Mouse (Mus musculus) embryonic facial prominence, embryonic 11.5 days (tissue): ENCODE measurements around the gene Krt23. TPM values are rescaled to one million over a fixed set of nuclear protein-coding genes. Genes with fewer than 3 reads are reported as not detected.

Experiments
- ATAC-seq: fragments of 200-750 bp; cut with Nextera tagmentation; replicated peaks from 2 replicates; pipeline ENCODE4 v1.8.0; 2017; ENCODE audit warnings: low read depth; ENCODE audit not compliant: insufficient number of reproducible peaks, low FRiP score, low TSS enrichment
- DNase-seq: peaks from one replicate; pipeline ENCODE4 v3.0.0-alpha.2; 2015; ENCODE audit warnings: low spot score
- H3K27ac ChIP-seq: fragments of 300-500 bp; sonication (generic); replicated peaks from 2 replicates; pipeline ENCODE4 v1.5.1; 2014; ENCODE audit warnings: mild to moderate bottlenecking, low read depth, low read length, control low read depth
- H3K27me3 ChIP-seq: fragments of 300-500 bp; sonication (generic); 2 replicates; pipeline ENCODE4 v1.6.1; 2014; ENCODE audit warnings: mild to moderate bottlenecking, low read length, moderate library complexity, mixed read lengths; ENCODE audit not compliant: control insufficient read depth, insufficient read depth
- H3K36me3 ChIP-seq: fragments of 300-500 bp; sonication (generic); replicated peaks from 2 replicates; pipeline ENCODE4 v1.6.1; 2014; ENCODE audit warnings: low read depth, mild to moderate bottlenecking, low read length, moderate library complexity, mixed read lengths; ENCODE audit not compliant: control insufficient read depth, insufficient read depth
- H3K4me1 ChIP-seq: fragments of 300-500 bp; sonication (generic); 2 replicates; pipeline ENCODE4 v1.6.1; 2014; ENCODE audit warnings: low read length, mixed read lengths; ENCODE audit not compliant: control insufficient read depth, insufficient read depth
- H3K4me2 ChIP-seq: fragments of 300-500 bp; sonication (generic); 2 replicates; pipeline ENCODE4 v1.6.1; 2014; ENCODE audit warnings: low read depth, mild to moderate bottlenecking, control low read depth, low read length, moderate library complexity
- H3K4me3 ChIP-seq: fragments of 300-500 bp; sonication (generic); 2 replicates; pipeline ENCODE4 v1.5.1; 2014; ENCODE audit warnings: low read depth, low read length, control low read depth
- H3K9ac ChIP-seq: fragments of 300-500 bp; sonication (generic); replicated peaks from 2 replicates; pipeline ENCODE4 v1.6.1; 2014; ENCODE audit warnings: mild to moderate bottlenecking, control low read depth, low read length
- H3K9me3 ChIP-seq: fragments of 300-500 bp; sonication (generic); replicated peaks from 2 replicates; pipeline ENCODE4 v1.6.1; 2016; ENCODE audit warnings: mild to moderate bottlenecking, low read length, inconsistent platforms, mixed read lengths; ENCODE audit not compliant: control insufficient read depth
- WGBS: fragments of 180-500 bp; shearing (Covaris S2); extraction: QIAGEN DNeasy Blood & Tissue Kit; methylation state at CpG from one replicate; pipeline ENCODE4 v1.1.7; 2014; 5-methylcytosine and 5-hydroxymethylcytosine counted together
- polyA plus RNA-seq: library from polyadenylated mRNA; unstranded; fragments of >200 nt; fragmentation: Nextera tagmentation; extraction: Ambion mirVana; gene quantifications from 2 replicates; pipeline ENCODE4 v1.2.1, GENCODE M21; 2014

Krt23 gene
- polyA plus RNA-seq, 1 experiment from 2014 or later, result not detected

GRCm38 (mm10) chr11:99468566-99468965 lies 24.4 kb downstream of the Krt23 start:
- Histone ChIP-seq H3K4me3 (no peak overlapping the region), H3K9me3 (no peaks in the 10 kb centered on the region), H3K9ac (no peak overlapping the region), H3K4me2 (no peak overlapping the region), H3K27me3 (no peaks in the 10 kb centered on the region), H3K36me3 (no peaks in the 10 kb centered on the region), H3K27ac (no peak overlapping the region), H3K4me1 (no peaks in the 10 kb centered on the region)
- ATAC-seq (no peak), DNase-seq (no peak)
- 86% methylated on average over 11 of the region's 11 CpGs for WGBS

GRCm38 (mm10) chr11:99466316-99466715 lies 26.6 kb downstream of the Krt23 start:
- H3K9ac ChIP-seq, result no peak overlapping the region
- H3K9me3 ChIP-seq, result no peaks in the 10 kb centered on the region
- no peak overlapping the region for H3K27ac ChIP-seq
- H3K27me3 ChIP-seq, result no peaks in the 10 kb centered on the region
- no peaks in the 10 kb centered on the region for H3K36me3 ChIP-seq
- no peak overlapping the region for H3K4me2 ChIP-seq
- 32% methylated on average over 7 of the region's 7 CpGs for WGBS
- H3K4me3 ChIP-seq, result no peak overlapping the region
- DNase-seq (no peak), ATAC-seq (no peak)
- no peaks in the 10 kb centered on the region for H3K4me1 ChIP-seq

DNA sequence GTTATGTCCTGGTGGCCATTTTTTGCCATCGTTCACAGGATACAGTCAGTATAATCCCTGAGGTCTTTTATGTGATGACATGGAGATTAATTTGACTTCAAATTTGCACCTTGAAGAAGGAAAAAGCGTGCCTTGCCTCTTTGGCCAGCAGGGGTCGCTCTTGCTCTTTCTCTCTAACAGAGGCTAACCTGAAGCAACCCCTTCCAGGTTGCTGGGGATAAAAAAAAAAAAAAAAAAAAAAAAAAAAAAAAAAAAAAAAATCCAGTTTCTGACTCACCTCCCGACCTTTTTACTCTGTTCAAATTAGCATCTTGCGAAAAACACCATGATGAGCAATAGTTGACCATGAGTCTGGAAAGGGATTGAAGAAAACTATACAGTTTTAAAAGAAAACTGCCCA lies 28.1 kb downstream of the Krt23 start:
- Histone ChIP-seq H3K4me3 (no peak overlapping the region), H3K4me1 (no peaks in the 10 kb centered on the region), H3K4me2 (no peak overlapping the region), H3K36me3 (no peaks in the 10 kb centered on the region), H3K9me3 (no peaks in the 10 kb centered on the region), H3K9ac (no peak overlapping the region), H3K27ac (no peak overlapping the region), H3K27me3 (no peaks in the 10 kb centered on the region)
- peak; percentile 92 for DNase-seq
- WGBS, result 3% methylated on average over 5 of the region's 5 CpGs
- no peak for ATAC-seq

GRCm38 (mm10) chr11:99463155-99463554 lies 29.8 kb downstream of the Krt23 start:
- no peaks in the 10 kb centered on the region for H3K9me3 ChIP-seq
- H3K4me3 ChIP-seq, result no peak overlapping the region
- ATAC-seq, result no peak
- H3K27ac ChIP-seq, result no peak overlapping the region
- H3K4me1 ChIP-seq, result no peaks in the 10 kb centered on the region
- DNase-seq, result peak; percentile 82
- H3K36me3 ChIP-seq, result no peaks in the 10 kb centered on the region
- H3K4me2 ChIP-seq, result no peak overlapping the region
- H3K9ac ChIP-seq, result no peak overlapping the region
- WGBS, result 12% methylated on average over 8 of the region's 8 CpGs
- no peaks in the 10 kb centered on the region for H3K27me3 ChIP-seq

GRCm38 (mm10) chr11:99461736-99462135 lies 31.2 kb downstream of the Krt23 start:
- no peak overlapping the region for H3K4me2 ChIP-seq
- 65% methylated on average over 7 of the region's 7 CpGs for WGBS
- H3K4me1 ChIP-seq, result no peaks in the 10 kb centered on the region
- H3K9me3 ChIP-seq, result no peaks in the 10 kb centered on the region
- H3K4me3 ChIP-seq, result no peak overlapping the region
- H3K36me3 ChIP-seq, result no peaks in the 10 kb centered on the region
- H3K27me3 ChIP-seq, result no peaks in the 10 kb centered on the region
- ATAC-seq (no peak), DNase-seq (no peak)
- no peak overlapping the region for H3K9ac ChIP-seq
- H3K27ac ChIP-seq, result no peak overlapping the region

GRCm38 (mm10) chr11:99458887-99459286 lies 34.0 kb downstream of the Krt23 start:
- ATAC-seq, result no peak
- Histone ChIP-seq H3K4me1 (no peaks in the 10 kb centered on the region), H3K4me3 (no peak overlapping the region), H3K4me2 (no peak overlapping the region), H3K27me3 (no peaks in the 10 kb centered on the region), H3K9ac (no peak overlapping the region), H3K9me3 (no peaks in the 10 kb centered on the region), H3K36me3 (no peaks in the 10 kb centered on the region), H3K27ac (no peak overlapping the region)
- no peak for DNase-seq
- 69% methylated on average over 7 of the region's 7 CpGs for WGBS

DNA sequence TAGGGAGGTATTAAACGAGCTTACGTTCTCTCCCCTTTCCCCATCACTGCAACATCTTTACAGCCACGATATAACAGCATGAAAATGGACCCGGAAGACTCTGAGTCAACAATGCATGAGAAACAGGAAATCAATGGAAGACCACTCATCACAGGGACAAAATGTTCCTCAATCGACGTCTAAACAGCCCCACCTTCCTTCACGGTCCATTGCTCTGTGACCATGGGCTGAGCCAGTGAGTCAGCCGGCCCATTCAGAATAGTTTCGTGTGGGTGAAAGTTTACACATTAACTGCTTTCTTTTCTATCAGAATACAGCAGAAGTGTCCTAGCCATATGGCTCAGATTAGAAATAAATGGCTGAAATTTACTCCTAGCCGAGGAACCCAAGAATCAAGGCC lies 38.2 kb downstream of the Krt23 start:
- H3K9me3 ChIP-seq, result no peaks in the 10 kb centered on the region
- H3K9ac ChIP-seq, result no peak overlapping the region
- ATAC-seq, result no peak
- no peak overlapping the region for H3K4me2 ChIP-seq
- H3K4me1 ChIP-seq, result no peaks in the 10 kb centered on the region
- H3K36me3 ChIP-seq, result no peaks in the 10 kb centered on the region
- H3K27ac ChIP-seq, result no peak overlapping the region
- 73% methylated on average over 10 of the region's 10 CpGs for WGBS
- DNase-seq, result no peak
- H3K4me3 ChIP-seq, result no peak overlapping the region
- no peaks in the 10 kb centered on the region for H3K27me3 ChIP-seq

- Histone ChIP-seq H3K27me3 (no peaks in the 10 kb centered on the region), H3K36me3 (no peaks in the 10 kb centered on the region), H3K9ac (no peak overlapping the region), H3K9me3 (no peaks in the 10 kb centered on the region), H3K4me1 (no peaks in the 10 kb centered on the region), H3K4me3 (no peak overlapping the region), H3K27ac (no peak overlapping the region), H3K4me2 (no peak overlapping the region)
- DNase-seq (no peak), ATAC-seq (no peak)
- WGBS, result 88% methylated on average over 4 of the region's 4 CpGs
These were observed 38.9 kb downstream of the Krt23 start for GRCm38 (mm10) chr11:99454044-99454443.
